Mouse (Mus musculus): ENCODE measurements around the gene Nos1.

DNA sequence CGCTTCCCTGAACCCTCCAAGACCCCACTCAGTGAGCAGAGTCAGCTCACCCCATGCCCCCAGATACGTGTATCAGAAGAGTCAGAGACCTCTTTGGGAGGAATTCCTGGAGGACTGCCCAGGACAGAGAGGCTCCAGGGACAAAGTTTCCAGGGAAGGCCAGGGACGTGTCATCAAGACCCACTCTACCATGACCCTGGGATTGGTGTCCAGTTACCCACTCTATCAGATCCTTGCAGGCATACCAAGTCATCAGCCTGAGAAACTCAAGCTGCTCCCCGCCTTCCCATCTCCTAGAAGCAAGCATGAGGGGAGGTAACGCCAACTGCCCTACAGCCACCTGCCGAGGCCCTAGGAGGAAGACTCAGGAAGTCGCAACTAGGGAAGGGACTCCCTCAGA is 39.6 kb downstream of the Nos1 start:
- TF ChIP-seq GATA1 (IDR thresholded peaks at IDR 0.05; ENCODE audit: low read length) (no peak), TAL1 (IDR thresholded peaks at IDR 0.05; ENCODE audit: low read length) (no peak)

All from erythroblast, embryonic 14.5 days (primary cell).